Mouse (Mus musculus) liver, adult 2 months (tissue): ENCODE results near the gene Galr3.

Source experiments
- CTCF ChIP-seq: fragments of 200-500 bp; IDR thresholded peaks from 2 replicates; pipeline ENCODE4 v1.5.1; 2011; ENCODE audit warnings: low read depth, low read length, control low read depth
- POLR2A ChIP-seq: fragments of 200-500 bp; IDR thresholded peaks from 2 replicates; pipeline ENCODE4 v1.6.1; 2011; ENCODE audit warnings: low read length, control low read depth; ENCODE audit not compliant: insufficient read depth; ENCODE audit errors: extremely low read depth

DNA sequence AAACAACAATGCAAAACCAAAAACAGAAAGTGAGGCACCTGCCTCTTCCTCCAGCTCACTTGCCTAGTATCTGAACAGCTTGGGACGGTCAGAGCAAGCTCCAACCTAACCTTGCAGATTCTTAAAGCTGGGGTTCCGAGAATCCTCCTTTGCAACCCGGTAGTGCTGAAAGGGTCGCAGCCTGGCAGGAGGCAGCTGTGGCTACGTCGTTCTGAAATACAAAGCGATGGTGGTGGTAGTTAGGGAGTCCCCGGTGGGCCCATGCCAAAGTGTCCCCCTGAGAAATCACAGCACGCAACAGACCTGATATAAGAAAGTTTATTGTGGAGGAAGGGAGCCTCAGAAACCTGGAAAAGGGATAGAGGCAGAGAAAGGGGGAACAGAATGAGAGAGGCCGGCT is 3.4 kb upstream of the Galr3 start:
- no peak for TF ChIP-seq CTCF
- TF ChIP-seq POLR2A: no peak
